Mouse (Mus musculus) midbrain, postnatal 0 days (tissue): Measurements from ENCODE around the gene Klrg2. TPM values are rescaled to one million over a fixed set of nuclear protein-coding genes. Genes with fewer than 3 reads are reported as not detected.

ENCODE experiments used
- ATAC-seq: fragments of 200-750 bp; cut with Nextera tagmentation; 2 replicates; pipeline ENCODE4 v1.8.0; 2017; ENCODE audit warnings: moderate number of reproducible peaks, mild to moderate bottlenecking, moderate TSS enrichment, moderate library complexity; ENCODE audit not compliant: low FRiP score
- DNase-seq: peaks from one replicate; pipeline ENCODE4 v3.0.0-alpha.2; 2015; ENCODE audit warnings: low spot score
- H3K27ac ChIP-seq: fragments of 300-500 bp; sonication (generic); 2 replicates; pipeline ENCODE4 v1.5.1; 2014; ENCODE audit warnings: low read depth, mild to moderate bottlenecking, low read length, mixed read lengths
- H3K27me3 ChIP-seq: fragments of 300-500 bp; sonication (generic); 2 replicates; pipeline ENCODE4 v1.6.1; 2014; ENCODE audit warnings: low read length, control low read depth, mixed read lengths; ENCODE audit not compliant: insufficient read depth
- H3K36me3 ChIP-seq: fragments of 300-500 bp; sonication (generic); 2 replicates; pipeline ENCODE4 v1.6.1; 2014; ENCODE audit warnings: low read length, control low read depth, mixed read lengths; ENCODE audit not compliant: insufficient read depth
- H3K4me1 ChIP-seq: fragments of 300-500 bp; sonication (generic); 2 replicates; pipeline ENCODE4 v1.6.1; 2014; ENCODE audit warnings: mild to moderate bottlenecking, control low read depth, antibody characterized with exemption, low read length, mixed read lengths; ENCODE audit not compliant: insufficient read depth
- H3K4me2 ChIP-seq: fragments of 300-500 bp; sonication (generic); 2 replicates; pipeline ENCODE4 v1.6.1; 2014; ENCODE audit warnings: low read depth, mild to moderate bottlenecking, low read length, mixed read lengths; ENCODE audit not compliant: poor library complexity, severe bottlenecking
- H3K4me3 ChIP-seq: fragments of 300-500 bp; sonication (generic); 2 replicates; pipeline ENCODE4 v1.5.1; 2014; ENCODE audit warnings: low read depth, mild to moderate bottlenecking, low read length, moderate library complexity
- H3K9ac ChIP-seq: fragments of 300-500 bp; sonication (generic); replicated peaks from 2 replicates; pipeline ENCODE4 v1.6.1; 2014; ENCODE audit warnings: mild to moderate bottlenecking, low read length, moderate library complexity, mixed read lengths; ENCODE audit not compliant: poor library complexity, severe bottlenecking
- H3K9me3 ChIP-seq: fragments of 300-500 bp; sonication (generic); 2 replicates; pipeline ENCODE4 v1.6.1; 2016; ENCODE audit warnings: low read length, control low read depth
- CTCF ChIP-seq: IDR thresholded peaks from 2 replicates; pipeline ENCODE4 v1.5.1; 2016; ENCODE audit warnings: antibody characterized with exemption, mild to moderate bottlenecking
- WGBS: fragments of 180-500 bp; shearing (Covaris S2); extraction: QIAGEN DNeasy Blood & Tissue Kit; methylation state at CpG from one replicate; pipeline ENCODE4 v1.1.7; 2014; 5-methylcytosine and 5-hydroxymethylcytosine counted together
- polyA plus RNA-seq: library from polyadenylated mRNA; unstranded; fragments of >200 nt; fragmentation: Nextera tagmentation; extraction: Ambion mirVana; gene quantifications from 2 replicates; pipeline ENCODE4 v1.2.1, GENCODE M21; 2015
- total RNA-seq: library from RNA; depleted of rRNA; stranded (reverse); fragments of >200 nt; gene quantifications from 2 replicates; pipeline ENCODE4 v1.2.3, GENCODE M21; 2014; rRNA removed

Gene Klrg2
- 0.22 and 0.90 TPM in 2 replicates for total RNA-seq
- 0.21 and 0.37 TPM in 2 replicates for polyA plus RNA-seq

DNA sequence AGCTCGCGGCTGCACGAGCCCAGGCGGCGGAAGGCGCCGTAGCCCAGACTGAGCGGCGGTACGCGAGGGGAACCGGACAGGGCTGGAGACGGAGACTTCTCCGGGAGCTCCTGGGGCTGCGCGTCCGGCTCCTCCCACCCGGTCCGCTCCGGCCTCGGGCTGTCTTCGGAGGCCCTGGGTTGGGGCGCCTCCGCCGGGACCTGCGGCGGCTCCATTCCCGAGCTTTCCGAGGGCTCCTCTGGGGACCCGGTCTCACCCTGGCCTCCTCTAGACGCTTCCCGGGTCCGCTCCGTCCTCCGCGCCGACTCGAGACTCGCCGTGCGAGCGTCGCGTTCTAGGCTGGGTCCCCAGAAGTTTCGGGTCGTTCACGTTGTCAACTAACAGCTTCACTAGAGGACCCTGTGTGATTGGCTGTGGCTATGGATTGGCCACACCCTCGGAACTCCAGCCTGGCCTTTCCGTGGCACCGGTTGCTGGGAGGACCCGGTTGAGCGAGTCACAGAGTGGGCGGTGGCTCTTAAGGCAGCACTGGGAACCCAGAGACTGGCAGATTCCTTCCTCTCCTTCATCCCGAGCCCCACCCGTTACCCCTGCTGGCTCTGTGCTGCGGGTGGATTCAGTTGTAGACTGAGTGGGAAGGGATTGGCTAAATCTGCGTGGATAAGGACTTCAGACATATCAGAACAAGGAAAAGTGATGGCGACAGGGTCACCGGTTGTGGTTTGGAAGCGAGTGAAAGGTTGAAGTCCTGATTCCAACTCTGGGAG, at the start of gene Klrg2:
TSS of gene Klrg2 (minus strand) at position 391 of the 767 bp plus-strand sequence.
- Histone ChIP-seq H3K9me3 (no peaks in the 10 kb centered on the region), H3K4me1 (peaks cover 10% of the 10 kb centered on the region; the same call in 1 of the 2 replicates), H3K27me3 (peaks cover 46% of the 10 kb centered on the region), H3K4me2 (peak within 1 kb of the TSS; percentile 82), H3K27ac (no peak within 1 kb of the TSS), H3K9ac (peak within 1 kb of the TSS; percentile 46), H3K36me3 (no peaks in the 10 kb centered on the region), H3K4me3 (peak within 1 kb of the TSS; percentile 50)
- DNase-seq: peak; percentile 57
- ATAC-seq: peak; percentile 57
- TF ChIP-seq CTCF: no peak
- 2% methylated on average over 59 of the region's 60 CpGs for WGBS

DNA sequence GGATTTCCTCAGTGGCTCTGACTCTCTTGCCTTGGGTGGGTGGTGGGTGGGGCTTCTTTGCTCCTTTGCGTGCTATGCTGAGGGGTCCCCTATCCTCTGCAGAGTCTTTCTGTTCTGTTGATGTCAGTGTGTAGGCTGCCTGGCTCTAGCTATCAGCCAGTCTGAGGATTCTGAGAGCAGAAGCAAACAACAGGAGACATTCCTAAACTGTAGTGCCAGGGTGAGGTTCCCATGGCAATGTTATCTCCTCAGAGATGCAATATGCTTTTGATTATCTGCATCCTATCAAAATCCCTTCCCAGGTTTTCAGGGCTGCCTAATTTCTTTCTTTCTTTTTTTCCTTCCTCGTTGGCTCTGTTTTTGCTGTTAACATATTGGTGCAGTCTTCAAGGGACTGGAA, 45.5 kb upstream of the Klrg2 start:
- WGBS: 57% methylated on average over 2 of the region's 2 CpGs
- DNase-seq: no peak
- no peaks in the 10 kb centered on the region for H3K4me1 ChIP-seq
- no peak overlapping the region for H3K4me2 ChIP-seq
- no peak overlapping the region for H3K4me3 ChIP-seq
- H3K27me3 ChIP-seq: no peaks in the 10 kb centered on the region
- 0 out of 2 replicates have a peak, but pooled peaks have one; percentile 23 for ATAC-seq
- peaks cover 11% of the 10 kb centered on the region for H3K36me3 ChIP-seq
- no peak for TF ChIP-seq CTCF
- H3K27ac ChIP-seq: no peak overlapping the region
- H3K9me3 ChIP-seq: no peaks in the 10 kb centered on the region
- H3K9ac ChIP-seq: no peak overlapping the region

DNA sequence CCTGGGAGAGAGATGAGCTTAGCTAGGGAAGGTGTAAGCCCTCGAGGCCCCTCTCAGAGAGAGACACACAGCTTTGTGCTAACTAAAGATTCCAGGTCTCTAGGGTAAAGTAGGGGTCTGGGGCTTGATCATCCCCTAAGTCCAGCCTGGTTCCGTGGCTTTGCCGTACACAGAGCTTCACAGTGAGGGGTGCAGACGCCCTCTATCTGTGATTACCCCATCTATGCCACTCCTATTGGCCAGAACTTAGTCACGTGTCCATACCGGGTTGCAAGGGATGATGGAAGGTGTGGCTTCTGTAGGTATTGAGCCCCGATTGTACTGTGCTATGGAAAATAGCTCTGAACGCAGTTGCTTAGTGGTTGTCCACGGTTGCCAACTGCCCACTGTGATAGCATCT, 40.6 kb upstream of the Klrg2 start:
- WGBS: 77% methylated on average over 9 of the region's 9 CpGs
- Histone ChIP-seq H3K4me3 (no peak overlapping the region), H3K9ac (no peak overlapping the region), H3K9me3 (no peaks in the 10 kb centered on the region), H3K36me3 (peaks cover 21% of the 10 kb centered on the region), H3K4me1 (no peaks in the 10 kb centered on the region), H3K4me2 (no peak overlapping the region), H3K27me3 (no peaks in the 10 kb centered on the region), H3K27ac (no peak overlapping the region)
- DNase-seq: no peak
- no peak for ATAC-seq
- no peak for TF ChIP-seq CTCF

DNA sequence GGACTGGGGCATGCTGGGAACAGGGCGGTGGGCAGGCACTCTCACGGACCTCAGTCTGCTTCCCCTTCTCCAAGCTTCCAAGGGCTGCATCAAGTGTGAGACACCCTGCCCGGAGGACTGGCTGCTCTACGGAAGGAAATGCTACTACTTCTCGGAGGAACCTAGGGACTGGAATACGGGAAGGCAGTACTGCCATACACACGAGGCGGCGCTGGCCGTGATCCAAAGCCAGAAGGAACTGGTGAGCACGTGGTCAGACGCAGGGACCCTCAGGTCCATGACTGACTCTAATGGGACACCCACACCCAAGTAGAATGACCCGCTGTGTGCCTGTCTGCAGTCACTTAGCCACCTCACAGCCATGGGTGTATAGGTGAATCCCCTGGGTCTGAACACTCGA, 39.7 kb upstream of the Klrg2 start:
- Histone ChIP-seq H3K27ac (no peak overlapping the region), H3K27me3 (no peaks in the 10 kb centered on the region), H3K4me1 (no peaks in the 10 kb centered on the region), H3K4me3 (no peak overlapping the region), H3K9me3 (no peaks in the 10 kb centered on the region), H3K9ac (no peak overlapping the region), H3K4me2 (no peak overlapping the region), H3K36me3 (peaks cover 21% of the 10 kb centered on the region)
- no peak for TF ChIP-seq CTCF
- no peak for ATAC-seq
- 86% methylated on average over 14 of the region's 14 CpGs for WGBS
- DNase-seq: no peak

DNA sequence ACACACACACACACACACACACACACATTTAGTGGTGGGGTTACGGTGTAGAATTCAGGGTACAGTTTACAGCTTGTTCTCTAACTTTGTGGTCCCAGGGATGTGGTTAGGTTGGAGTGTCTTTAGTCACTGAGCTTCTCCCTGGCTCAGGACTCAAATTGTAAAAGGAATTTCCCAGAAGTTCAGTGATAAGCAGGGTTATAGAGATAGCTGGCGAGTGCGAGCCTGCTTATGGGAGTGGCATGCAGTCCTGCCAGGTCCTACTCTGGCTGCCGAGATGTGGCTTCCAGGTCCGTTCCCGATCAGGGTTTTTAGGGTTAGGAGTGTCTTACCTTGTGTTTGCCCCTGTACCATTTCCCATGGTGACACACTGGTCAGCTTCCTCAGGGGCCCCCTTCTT, 39.2 kb upstream of the Klrg2 start:
- Histone ChIP-seq H3K27me3 (no peaks in the 10 kb centered on the region), H3K9ac (no peak overlapping the region)
- no peak for TF ChIP-seq CTCF

DNA sequence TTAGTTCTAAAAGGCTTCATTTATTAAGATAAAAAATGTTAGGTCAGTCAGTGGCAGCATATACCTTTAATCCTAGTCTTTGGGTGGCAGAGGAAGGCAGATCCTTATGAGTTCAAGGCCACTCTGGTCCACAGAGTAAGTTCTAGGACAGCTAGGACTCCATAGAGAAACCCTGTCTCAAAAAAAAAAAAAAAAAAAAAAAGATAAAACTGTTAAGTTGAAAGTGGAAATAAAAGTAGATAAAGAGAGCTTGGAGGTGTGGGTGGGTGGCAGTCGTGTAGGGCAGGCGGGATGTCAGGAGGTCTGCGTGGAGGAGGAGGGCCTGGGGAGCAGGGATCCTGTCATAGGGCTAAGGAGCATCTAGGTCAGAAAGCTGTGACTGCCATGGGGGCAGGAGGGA, 35.0 kb upstream of the Klrg2 start:
- H3K27me3 ChIP-seq: no peaks in the 10 kb centered on the region
- H3K36me3 ChIP-seq: peaks cover 6% of the 10 kb centered on the region; the same call in 1 of the 2 replicates
- no peaks in the 10 kb centered on the region for H3K4me1 ChIP-seq
- no peak overlapping the region for H3K4me3 ChIP-seq
- H3K9me3 ChIP-seq: no peaks in the 10 kb centered on the region
- H3K27ac ChIP-seq: no peak overlapping the region
- 94% methylated on average over 3 of the region's 3 CpGs for WGBS
- ATAC-seq (no peak), DNase-seq (no peak)
- no peak for TF ChIP-seq CTCF
- no peak overlapping the region for H3K4me2 ChIP-seq
- no peak overlapping the region for H3K9ac ChIP-seq

More for the DNA sequence above, 39.2 kb upstream of the Klrg2 start:
- Histone ChIP-seq H3K4me2 (no peak overlapping the region), H3K9me3 (no peaks in the 10 kb centered on the region), H3K4me1 (no peaks in the 10 kb centered on the region), H3K27ac (no peak overlapping the region), H3K4me3 (no peak overlapping the region), H3K36me3 (peaks cover 21% of the 10 kb centered on the region)
- no peak for DNase-seq
- 84% methylated on average over 6 of the region's 6 CpGs for WGBS
- no peak for ATAC-seq
